16 mouse cellular contexts compared by ENCODE assay signal in the genomic region with DNA sequence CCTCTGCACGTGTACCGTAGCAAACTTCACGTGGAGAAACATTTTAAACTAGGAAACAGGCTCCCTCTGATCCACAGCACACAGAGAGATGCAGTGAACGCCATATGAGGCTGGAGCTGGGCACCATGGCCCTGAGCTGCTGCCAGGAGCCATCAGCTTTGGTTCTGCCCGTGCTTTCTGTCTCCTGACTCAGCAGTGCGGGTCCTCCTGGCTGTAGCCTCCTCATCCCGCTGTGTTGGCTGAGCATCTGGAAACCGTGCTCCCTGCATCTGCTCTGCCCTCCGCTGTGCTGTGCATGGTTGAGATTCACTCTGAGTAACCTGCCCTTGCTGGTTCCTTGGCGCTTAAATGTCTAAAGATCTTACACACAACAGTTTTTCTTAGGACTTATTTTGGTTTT. TPM values are rescaled to one million over a fixed set of nuclear protein-coding genes. Genes with fewer than 3 reads are reported as not detected.
DNase-seq lines count a peak whose midpoint lies in the region; ATAC-seq lines count a peak whose summit lies in the region.
"Had no signal": no experiment of that assay in that cellular context is flagged by ENCODE, and none has a peak within 500 bp of the region (broad histone marks: within the 10 kb centered on the region; RNA-seq: fewer than 3 reads in every experiment).

No protein-coding gene starts in this region.

- no peak overlapping the region for H3K9ac ChIP-seq in hindbrain, embryonic 14.5 days
- H3K9ac ChIP-seq in hindbrain, embryonic 12.5 days, result no peak overlapping the region
- no peak overlapping the region for H3K9ac ChIP-seq in limb, embryonic 15.5 days
- H3K9ac ChIP-seq: embryonic facial prominence, embryonic 12.5 days; intestine, embryonic 15.5 days; kidney, embryonic 15.5 days; liver, embryonic 15.5 days had no signal

- no peaks in the 10 kb centered on the region for H3K36me3 ChIP-seq in hindbrain, embryonic 14.5 days (replicated peaks; ENCODE audit: control insufficient read depth, insufficient read depth)
- no peaks in the 10 kb centered on the region for H3K36me3 ChIP-seq in hindbrain, embryonic 12.5 days
- H3K36me3 ChIP-seq in limb, embryonic 15.5 days, result no peaks in the 10 kb centered on the region
- no peaks in the 10 kb centered on the region for H3K36me3 ChIP-seq in limb, embryonic 10.5 days
- H3K36me3 ChIP-seq: embryonic facial prominence, embryonic 12.5 days; intestine, embryonic 15.5 days; kidney, embryonic 15.5 days; liver, embryonic 15.5 days had no signal

- H3K9me3 ChIP-seq in hindbrain, embryonic 14.5 days (ENCODE audit: control insufficient read depth, low read length), result no peaks in the 10 kb centered on the region
- H3K9me3 ChIP-seq in hindbrain, embryonic 12.5 days (replicated peaks), result no peaks in the 10 kb centered on the region
- no peaks in the 10 kb centered on the region for H3K9me3 ChIP-seq in limb, embryonic 15.5 days
- no peaks in the 10 kb centered on the region for H3K9me3 ChIP-seq in limb, embryonic 10.5 days (replicated peaks)
- H3K9me3 ChIP-seq: embryonic facial prominence, embryonic 12.5 days; intestine, embryonic 15.5 days; kidney, embryonic 15.5 days; liver, embryonic 15.5 days had no signal

- no peaks in the 10 kb centered on the region; the same call in 1 of the 2 replicates for H3K4me1 ChIP-seq in hindbrain, embryonic 14.5 days (replicated peaks; ENCODE audit: control insufficient read depth, insufficient read depth, low read length)
- peaks cover 7% of the 10 kb centered on the region for H3K4me1 ChIP-seq in hindbrain, embryonic 12.5 days
- peaks cover 18% of the 10 kb centered on the region for H3K4me1 ChIP-seq in limb, embryonic 15.5 days
- H3K4me1 ChIP-seq in limb, embryonic 10.5 days, result peaks cover 11% of the 10 kb centered on the region
- H3K4me1 ChIP-seq: liver, embryonic 15.5 days had no signal

- no peak overlapping the region for H3K4me2 ChIP-seq in hindbrain, embryonic 14.5 days (replicated peaks)
- no peak overlapping the region for H3K4me2 ChIP-seq in hindbrain, embryonic 12.5 days (replicated peaks)
- no peak overlapping the region for H3K4me2 ChIP-seq in limb, embryonic 15.5 days
- H3K4me2 ChIP-seq: embryonic facial prominence, embryonic 12.5 days; intestine, embryonic 15.5 days; kidney, embryonic 15.5 days; liver, embryonic 15.5 days had no signal

- ATAC-seq in hindbrain, embryonic 14.5 days (ENCODE audit: low FRiP score), result no peak
- ATAC-seq in hindbrain, embryonic 12.5 days (ENCODE audit: low FRiP score), result no peak
- no peak for ATAC-seq in limb, embryonic 15.5 days (ENCODE audit: insufficient number of reproducible peaks, low FRiP score, low TSS enrichment, low read depth)
- ATAC-seq: intestine, embryonic 15.5 days; Patski had no signal

- H3K27me3 ChIP-seq in hindbrain, embryonic 14.5 days (ENCODE audit: control insufficient read depth, insufficient read depth, low read length), result no peaks in the 10 kb centered on the region
- H3K27me3 ChIP-seq in hindbrain, embryonic 12.5 days, result no peaks in the 10 kb centered on the region
- H3K27me3 ChIP-seq in limb, embryonic 15.5 days, result no peaks in the 10 kb centered on the region
- no peaks in the 10 kb centered on the region for H3K27me3 ChIP-seq in limb, embryonic 10.5 days (ENCODE audit: low read depth, poor library complexity, severe bottlenecking)
- H3K27me3 ChIP-seq: embryonic facial prominence, embryonic 12.5 days; intestine, embryonic 15.5 days; kidney, embryonic 15.5 days; liver, embryonic 15.5 days; Patski had no signal

- DNase-seq in cerebellum, postnatal 14 days, result peak; percentile 63 to 67
- no peak for DNase-seq in cerebellum, adult 9-11 months
- no peak for DNase-seq in hindbrain, embryonic 14.5 days (ENCODE audit: low spot score)
- no peak for DNase-seq in limb, embryonic 10.5 days (ENCODE audit: low spot score)
- DNase-seq in brain, adult 2 months (ENCODE audit: low read depth, low spot score), result peak; percentile 62
- no peak for DNase-seq in urinary bladder, adult 2 months (ENCODE audit: low spot score)
- DNase-seq: gastrocnemius, postnatal 14 days; lung, postnatal 10 days; thymus, adult 18-20 months had no signal

- WGBS in hindbrain, embryonic 14.5 days, result 64% methylated on average over 10 of the region's 10 CpGs
- WGBS in hindbrain, embryonic 12.5 days, result 86% methylated on average over 10 of the region's 10 CpGs
- 70% methylated on average over 10 of the region's 10 CpGs for WGBS in limb, embryonic 15.5 days
- WGBS in limb, embryonic 10.5 days, result 90% methylated on average over 10 of the region's 10 CpGs

- H3K4me3 ChIP-seq in hindbrain, embryonic 14.5 days (replicated peaks; ENCODE audit: low read length), result no peak overlapping the region
- H3K4me3 ChIP-seq in hindbrain, embryonic 12.5 days, result no peak overlapping the region
- H3K4me3 ChIP-seq in limb, embryonic 15.5 days, result no peak overlapping the region
- H3K4me3 ChIP-seq in limb, embryonic 10.5 days, result no peak overlapping the region
- H3K4me3 ChIP-seq: embryonic facial prominence, embryonic 12.5 days; intestine, embryonic 15.5 days; kidney, embryonic 15.5 days; liver, embryonic 15.5 days had no signal

- H3K27ac ChIP-seq in hindbrain, embryonic 14.5 days, result peak overlapping the region; percentile 1; the same call in 1 of the 2 replicates
- no peak overlapping the region for H3K27ac ChIP-seq in hindbrain, embryonic 12.5 days
- H3K27ac ChIP-seq in limb, embryonic 15.5 days, result peak overlapping the region; percentile 51; the same call in 1 of the 2 replicates
- no peak overlapping the region; the same call in 1 of the 2 replicates for H3K27ac ChIP-seq in limb, embryonic 10.5 days
- H3K27ac ChIP-seq: embryonic facial prominence, embryonic 12.5 days; intestine, embryonic 15.5 days; kidney, embryonic 15.5 days; liver, embryonic 15.5 days had no signal

RNA-seq across cellular contexts. Expression of a gene that starts 39.7 kb away (rescaled TPM):
- polyA plus RNA-seq in hindbrain, embryonic 14.5 days (2014; fragmentation: Nextera tagmentation; extraction: Ambion mirVana), result 76.3 and 76.8 TPM in 2 replicates
- 145 and 152 TPM in 2 replicates for polyA plus RNA-seq in hindbrain, embryonic 12.5 days (2016; fragmentation: Nextera tagmentation; extraction: Ambion mirVana)
- 68.4 and 75.6 TPM in 2 replicates for polyA plus RNA-seq in limb, embryonic 15.5 days (2015; fragmentation: Nextera tagmentation; extraction: Ambion mirVana)
- 150 and 157 TPM in 2 replicates for polyA plus RNA-seq in limb, embryonic 10.5 days (2016; fragmentation: Nextera tagmentation; extraction: Ambion mirVana)
- 35.8 and 38.3 TPM in 2 replicates for polyA plus RNA-seq in urinary bladder, adult 2 months (2012; rRNA removed)

RNA-seq across cellular contexts. Expression of a gene that starts 40.0 kb away (rescaled TPM):
- 39.4 and 45.2 TPM in 2 replicates for polyA plus RNA-seq in hindbrain, embryonic 14.5 days (2014; fragmentation: Nextera tagmentation; extraction: Ambion mirVana)
- 26.1 and 27.9 TPM in 2 replicates for polyA plus RNA-seq in hindbrain, embryonic 12.5 days (2016; fragmentation: Nextera tagmentation; extraction: Ambion mirVana)
- 5.4 and 6.1 TPM in 2 replicates for polyA plus RNA-seq in limb, embryonic 15.5 days (2015; fragmentation: Nextera tagmentation; extraction: Ambion mirVana)
- polyA plus RNA-seq in limb, embryonic 10.5 days (2016; fragmentation: Nextera tagmentation; extraction: Ambion mirVana), result 6.1 and 8.1 TPM in 2 replicates
- polyA plus RNA-seq in urinary bladder, adult 2 months (2012; rRNA removed), result 5.3 and 6.5 TPM in 2 replicates

Comparison
In these comparisons a context has a peak if more than half of its experiments do, and no peak if none do; other contexts are left out.
1. DNase-seq: peak in cerebellum, postnatal 14 days (2 of 2) and brain, adult 2 months (single experiment); none in cerebellum, adult 9-11 months (single experiment), hindbrain, embryonic 14.5 days (single experiment), limb, embryonic 10.5 days (single experiment) and urinary bladder, adult 2 months (single experiment).
2. H3K27ac ChIP-seq: peak in hindbrain, embryonic 14.5 days (single experiment) and limb, embryonic 15.5 days (single experiment); none in hindbrain, embryonic 12.5 days (single experiment) and limb, embryonic 10.5 days (single experiment).